Mouse (Mus musculus): ENCODE results near the gene Gm6882. TPM values are rescaled to one million over a fixed set of nuclear protein-coding genes. Genes with fewer than 3 reads are reported as not detected.
"Not testable (repeated sequence)": the region's sequence is repeated elsewhere in the genome, so short reads cannot be mapped to it uniquely, and the experiment has no call there.

The Gm6882 gene
- polyA plus RNA-seq (2015; fragmentation: Nextera tagmentation; extraction: Ambion mirVana), result not detected in 2 replicates

DNA sequence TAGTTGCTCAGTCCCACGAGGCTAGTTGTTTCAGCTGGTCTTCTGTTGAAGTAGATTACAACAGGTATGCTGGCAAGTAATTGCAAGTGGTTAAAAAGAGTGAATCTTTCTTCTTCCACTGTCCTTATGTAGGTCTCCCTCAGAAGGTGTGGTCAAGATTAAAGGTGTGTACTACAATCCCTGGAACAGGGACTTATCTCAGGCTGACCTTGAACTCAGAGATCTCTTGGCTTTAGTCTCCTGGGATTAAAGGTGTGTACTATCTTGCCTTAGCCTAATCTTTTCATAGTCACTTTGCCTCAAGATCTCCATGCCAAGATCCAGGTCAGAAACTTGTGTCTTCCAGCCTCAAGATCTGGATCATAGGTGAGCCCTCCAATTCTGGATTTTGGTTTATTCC is at the start of gene Gm6882:
TSS of gene Gm6882 (minus strand) at position 101 of the 400 bp plus-strand sequence.
- not testable (repeated sequence) for H3K27ac ChIP-seq (ENCODE audit: low read length); H3K27me3 ChIP-seq (ENCODE audit: control insufficient read depth, insufficient read depth, low read depth, low read length); H3K4me3 ChIP-seq (ENCODE audit: low read length); H3K9ac ChIP-seq (ENCODE audit: low read length); H3K36me3 ChIP-seq (ENCODE audit: control insufficient read depth, insufficient read depth, low read length); H3K4me2 ChIP-seq (ENCODE audit: low read depth, low read length); H3K9me3 ChIP-seq (ENCODE audit: control insufficient read depth, low read length); H3K4me1 ChIP-seq (replicated peaks; ENCODE audit: control insufficient read depth, insufficient read depth, low read length); ATAC-seq (ENCODE audit: low read depth)
- WGBS, result 8% methylated on average over 1 of the region's 1 CpGs

Other genes with a start within 250 kb of the Gm6882 start
- not detected in 2 replicates for gene Gm5157, start 242.3 kb downstream of the Gm6882 start, polyA plus RNA-seq (2015; fragmentation: Nextera tagmentation; extraction: Ambion mirVana)
- not detected in 2 replicates for gene Vmn1r124, start 172.1 kb downstream of the Gm6882 start, polyA plus RNA-seq (2015; fragmentation: Nextera tagmentation; extraction: Ambion mirVana)
- gene Vmn1r125, start 160.6 kb downstream of the Gm6882 start, polyA plus RNA-seq (2015; fragmentation: Nextera tagmentation; extraction: Ambion mirVana), result not detected in 2 replicates
- gene Vmn1r126, start 131.3 kb downstream of the Gm6882 start, polyA plus RNA-seq (2015; fragmentation: Nextera tagmentation; extraction: Ambion mirVana), result not detected in 2 replicates
- gene Vmn1r127, start 112.9 kb downstream of the Gm6882 start, polyA plus RNA-seq (2015; fragmentation: Nextera tagmentation; extraction: Ambion mirVana), result not detected in 2 replicates
- gene Vmn1r128, start 83.4 kb downstream of the Gm6882 start, polyA plus RNA-seq (2015; fragmentation: Nextera tagmentation; extraction: Ambion mirVana), result not detected in 2 replicates
- gene Vmn1r129, start 71.5 kb downstream of the Gm6882 start, polyA plus RNA-seq (2015; fragmentation: Nextera tagmentation; extraction: Ambion mirVana), result not detected in 2 replicates
- not detected in 2 replicates for gene Vmn1r130, start 79.0 kb upstream of the Gm6882 start, polyA plus RNA-seq (2015; fragmentation: Nextera tagmentation; extraction: Ambion mirVana)
- gene Vmn1r131, start 113.3 kb upstream of the Gm6882 start, polyA plus RNA-seq (2015; fragmentation: Nextera tagmentation; extraction: Ambion mirVana), result not detected in 2 replicates
- not detected in 2 replicates for gene Vmn1r132, start 181.3 kb upstream of the Gm6882 start, polyA plus RNA-seq (2015; fragmentation: Nextera tagmentation; extraction: Ambion mirVana)